9 mouse cellular contexts compared by ENCODE assay signal in the genomic region with DNA sequence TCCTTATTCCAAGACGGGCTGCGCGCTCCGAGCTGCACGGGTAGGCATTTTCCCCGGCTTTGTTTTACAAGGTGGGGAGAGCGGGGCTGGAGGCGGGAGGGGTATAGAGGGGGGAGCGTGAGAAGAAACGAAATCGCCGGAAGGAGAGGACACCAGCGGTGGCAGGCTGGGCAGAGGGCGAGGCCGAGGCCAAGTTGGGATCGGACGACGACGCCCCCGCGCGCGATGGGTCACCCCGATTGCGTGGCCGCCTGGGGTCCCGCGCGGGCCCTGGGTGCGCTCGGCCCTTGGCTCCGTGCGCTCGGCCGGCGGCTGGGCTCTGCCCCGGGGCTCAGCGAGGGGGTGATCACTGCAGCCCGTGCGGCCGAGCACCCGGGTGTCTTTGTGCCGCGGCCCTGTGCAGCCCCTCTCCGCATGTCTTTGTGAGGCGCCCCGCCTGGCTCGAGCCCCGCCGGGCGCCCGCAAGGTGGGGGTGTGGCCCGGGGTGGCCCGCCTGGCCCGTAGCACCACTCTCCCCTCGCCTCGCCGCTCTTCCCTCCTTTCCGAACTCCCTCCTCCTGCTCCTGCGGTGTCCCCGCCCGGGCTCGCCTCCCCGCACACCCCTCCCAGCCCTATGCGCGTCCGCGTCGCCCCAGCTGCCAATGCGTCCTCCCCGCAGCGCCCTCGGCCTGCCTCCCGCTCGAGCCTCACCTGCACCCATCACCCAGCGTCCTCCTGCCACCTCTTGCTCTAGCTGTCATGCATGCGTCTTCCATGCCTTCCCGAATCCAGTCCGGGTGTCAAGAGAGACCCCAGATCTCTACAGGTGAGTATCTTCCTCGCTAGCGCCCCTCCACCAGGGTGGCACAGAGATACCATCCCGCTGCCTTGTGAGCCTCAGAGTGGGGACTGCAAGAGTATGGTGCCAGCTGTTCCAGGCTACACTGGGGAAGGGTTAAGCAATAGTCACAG. TPM values are rescaled to one million over a fixed set of nuclear protein-coding genes. Genes with fewer than 3 reads are reported as not detected.
DNase-seq lines count a peak whose midpoint lies in the region; ATAC-seq lines count a peak whose summit lies in the region.
"Had no signal": no experiment of that assay in that cellular context is flagged by ENCODE, and none has a peak within 500 bp of the region (broad histone marks: within the 10 kb centered on the region; RNA-seq: fewer than 3 reads in every experiment).

No protein-coding gene starts in this region.

- H3K4me1 ChIP-seq in kidney, embryonic 15.5 days, result peaks cover 16% of the 10 kb centered on the region
- peaks cover 6% of the 10 kb centered on the region for H3K4me1 ChIP-seq in intestine, embryonic 16.5 days (ENCODE audit: control insufficient read depth, insufficient read depth, low read length)

- no peak overlapping the region for H3K27ac ChIP-seq in kidney, embryonic 15.5 days
- no peak overlapping the region for H3K27ac ChIP-seq in intestine, embryonic 16.5 days (ENCODE audit: low read length)

- peak overlapping the region; percentile 65 for H3K4me3 ChIP-seq in kidney, embryonic 15.5 days (replicated peaks)
- H3K4me3 ChIP-seq in intestine, embryonic 16.5 days (ENCODE audit: low read length), result peak overlapping the region; percentile 63

- no peaks in the 10 kb centered on the region for H3K36me3 ChIP-seq in kidney, embryonic 15.5 days
- H3K36me3 ChIP-seq in intestine, embryonic 16.5 days (ENCODE audit: control insufficient read depth, insufficient read depth, low read length), result no peaks in the 10 kb centered on the region

- H3K9me3 ChIP-seq in kidney, embryonic 15.5 days (replicated peaks), result no peaks in the 10 kb centered on the region
- H3K9me3 ChIP-seq in intestine, embryonic 16.5 days (ENCODE audit: control insufficient read depth, low read length), result no peaks in the 10 kb centered on the region

- ATAC-seq in kidney, embryonic 15.5 days (replicated peaks; ENCODE audit: low FRiP score), result peak; percentile 88
- peak; percentile 79 for ATAC-seq in intestine, embryonic 16.5 days
- ATAC-seq in monocyte, adult 5-6 weeks (replicated peaks; ENCODE audit: insufficient number of reproducible peaks, low FRiP score, low TSS enrichment, poor library complexity, severe bottlenecking), result no peak

- H3K9ac ChIP-seq in kidney, embryonic 15.5 days, result peak overlapping the region; percentile 58
- H3K9ac ChIP-seq in intestine, embryonic 16.5 days (ENCODE audit: low read depth, low read length), result peak overlapping the region; percentile 74

- peak overlapping the region; percentile 100 for H3K4me2 ChIP-seq in kidney, embryonic 15.5 days
- H3K4me2 ChIP-seq in intestine, embryonic 16.5 days (ENCODE audit: low read depth, low read length), result peak overlapping the region; percentile 98

- WGBS in kidney, embryonic 15.5 days, result 2% methylated on average over 80 of the region's 82 CpGs
- WGBS in intestine, embryonic 16.5 days, result 2% methylated on average over 76 of the region's 82 CpGs

- H3K27me3 ChIP-seq in kidney, embryonic 15.5 days, result peaks cover 44% of the 10 kb centered on the region
- peaks cover 15% of the 10 kb centered on the region for H3K27me3 ChIP-seq in intestine, embryonic 16.5 days (replicated peaks; ENCODE audit: control insufficient read depth, insufficient read depth, low read length)

- no peak for DNase-seq in kidney, adult 8-10 months
- DNase-seq in cerebellum, postnatal 14 days, result peak; percentile 66 to 67
- DNase-seq in gastrocnemius, postnatal 10 days, result peak; percentile 31
- DNase-seq in liver, result peak; percentile 15
- peak; percentile 55 for DNase-seq in neural tube, embryonic 10.5 days (ENCODE audit: extremely low spot score, low spot score)

RNA-seq across cellular contexts. Expression of a gene that starts 58.5 kb away (rescaled TPM):
- 1.3 and 2.0 TPM in 2 replicates for polyA plus RNA-seq in kidney, embryonic 15.5 days (2015; fragmentation: Nextera tagmentation; extraction: Ambion mirVana)
- total RNA-seq in gastrocnemius, postnatal 10 days (2021), result 1 to 10 TPM; 2.8 to 3.2 TPM
- 2.3 and 2.4 TPM in 2 replicates for polyA plus RNA-seq in intestine, embryonic 16.5 days (2015; fragmentation: Nextera tagmentation; extraction: Ambion mirVana)
- total RNA-seq in monocyte, adult 5-6 weeks (2017), result not detected in 3 replicates
- total RNA-seq: MEL had no signal

Comparison
In these comparisons a context has a peak if more than half of its experiments do, and no peak if none do; other contexts are left out.
1. DNase-seq: peak in cerebellum, postnatal 14 days (2 of 2), gastrocnemius, postnatal 10 days (single experiment), liver (single experiment) and neural tube, embryonic 10.5 days (single experiment); none in kidney, adult 8-10 months (0 of 2).